Mouse (Mus musculus) thymus, adult 2 months (tissue): ENCODE measurements at regions not wholly inside any gene's neighbourhood (a gene's known extent, or its start where the extent isn't known, plus 50 kb on each side); places are given as distances from the start of the nearest gene placed in this dataset.

Experiments
- CTCF ChIP-seq: fragments of 200-500 bp; IDR thresholded peaks from 2 replicates; pipeline ENCODE4 v1.5.1; 2012; ENCODE audit warnings: mild to moderate bottlenecking, control low read depth, low read length, moderate library complexity, borderline replicate concordance; ENCODE audit not compliant: control insufficient read depth, poor library complexity, insufficient read depth; ENCODE audit errors: extremely low read depth
- POLR2A ChIP-seq: fragments of 200-500 bp; IDR thresholded peaks from 2 replicates; pipeline ENCODE4 v1.6.1; 2012; ENCODE audit warnings: mild to moderate bottlenecking, low read length, control low read depth, moderate library complexity; ENCODE audit not compliant: control insufficient read depth, poor library complexity, insufficient read depth; ENCODE audit errors: extremely low read depth

DNA sequence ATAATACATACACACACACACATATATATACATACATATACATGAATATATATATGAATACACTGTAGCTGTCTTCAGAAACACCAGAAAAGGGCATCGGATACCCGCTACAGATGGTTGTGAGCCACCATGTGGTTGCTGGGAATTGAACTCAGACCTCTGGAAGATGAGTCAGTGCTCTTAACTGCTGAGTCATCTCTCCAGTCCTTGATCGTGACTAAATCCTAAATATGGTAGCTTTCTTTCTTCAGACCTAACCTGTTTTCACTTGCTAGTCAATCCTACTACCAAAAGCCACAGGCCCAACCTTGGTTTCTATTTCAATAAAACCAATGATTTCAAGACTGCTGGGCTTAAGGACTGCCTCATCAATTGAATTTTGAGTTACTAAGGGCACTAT lies 95.0 kb upstream of the Slc4a7 start:
- TF ChIP-seq CTCF (no peak), POLR2A (no peak)
